Mouse (Mus musculus): ENCODE results near the gene Mrpl19. TPM values are rescaled to one million over a fixed set of nuclear protein-coding genes. Genes with fewer than 3 reads are reported as not detected.

Mrpl19 gene
- polyA plus RNA-seq (2021), result 46.7 TPM

DNA sequence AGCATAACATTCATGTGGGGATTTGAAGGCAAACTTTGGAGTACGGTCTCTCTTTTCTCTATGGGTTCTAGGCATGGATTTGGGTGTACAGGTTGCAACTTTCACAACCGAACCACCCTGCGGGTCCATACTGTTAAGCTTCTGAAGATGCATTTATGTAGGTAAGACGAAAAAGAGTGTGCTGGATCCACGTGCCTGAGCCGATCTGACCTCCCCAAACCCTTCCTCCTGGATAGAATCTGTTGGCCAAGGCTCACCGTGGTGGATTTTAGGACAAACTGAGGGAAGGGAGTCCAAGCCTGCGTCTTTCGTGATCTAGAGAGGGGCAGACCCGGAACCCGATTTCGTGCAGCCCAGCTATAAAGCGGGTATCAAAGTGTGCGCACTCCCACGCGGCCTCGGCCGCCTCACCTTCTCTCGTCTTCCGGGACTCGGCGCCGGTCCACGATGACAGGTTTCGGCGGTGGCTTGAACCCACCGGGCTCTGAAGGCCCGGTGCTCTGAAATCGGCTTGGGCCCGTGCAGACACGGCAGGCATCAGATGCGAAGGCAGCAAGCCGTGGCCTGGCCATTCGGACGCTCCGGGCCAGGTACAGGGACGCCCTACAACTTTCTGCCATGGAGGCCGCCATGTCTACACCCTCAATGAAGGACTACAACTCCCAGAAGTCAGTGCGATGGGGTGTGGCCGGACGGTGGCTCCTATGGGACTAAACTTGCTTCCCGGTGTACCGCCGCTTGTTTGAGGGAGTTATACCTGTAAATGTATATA, at the start of gene Mrpl19:
Gene Mrpl19 (minus strand): TSS at position 663 of the 772 bp plus-strand sequence.
- in situ Hi-C loops (cut with MboI; ENCODE audit: low pct_unique_long_range_greater_than_20kb), result loop anchor here (25.0 kb wide), 2 partner anchors 422 to 647 kb away; no protein-coding TSS in a partner anchor
- peak; percentile 88 for ATAC-seq
- no peak for TF ChIP-seq CTCF (IDR thresholded peaks at IDR 0.05)
- CTCF ChIA-PET, result interaction anchor here (0.7 to 1.8 kb wide), 3 partner anchors 9 to 737 kb away, joined by 3 to 4 read pairs (median 3); no protein-coding TSS in a partner anchor
- no peaks in the 10 kb centered on the region for H3K27me3 ChIP-seq
- peak; percentile 61 for DNase-seq (ENCODE audit: low read depth, low spot score)
- POLR2A ChIA-PET, result interaction anchor here (0.8 kb wide), 1 partner anchor 28 kb away, joined by 3 read pairs; no protein-coding TSS in a partner anchor

DNA sequence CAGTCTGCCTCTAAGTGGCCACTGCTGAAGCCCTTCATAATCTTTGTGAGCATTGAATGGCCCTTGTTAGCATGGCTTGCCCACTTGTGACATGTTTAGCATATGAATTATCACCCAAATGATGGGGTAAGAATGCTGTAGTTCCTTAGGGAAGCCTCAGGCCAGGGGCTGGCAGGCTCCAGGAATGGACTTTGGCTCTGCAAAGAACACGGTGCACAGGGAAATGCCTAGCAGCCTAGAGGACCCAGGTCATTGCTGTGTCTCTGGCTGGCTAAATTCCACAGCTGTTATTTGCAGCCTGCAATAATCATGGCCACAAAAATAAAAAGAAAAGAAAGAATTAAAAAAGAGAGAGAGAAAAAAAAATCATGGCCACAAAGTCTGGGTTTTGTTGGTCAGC, 46.6 kb upstream of the Mrpl19 start:
- ATAC-seq (no peak), DNase-seq (ENCODE audit: low read depth, low spot score) (no peak)
- ChIA-PET CTCF (interaction anchor here (1.5 to 1.6 kb wide), 2 partner anchors 8 to 20 kb away, joined by 3 to 6 read pairs; no protein-coding TSS in a partner anchor), POLR2A (no interaction called here)
- H3K27me3 ChIP-seq, result no peaks in the 10 kb centered on the region
- in situ Hi-C loops (cut with MboI; ENCODE audit: low pct_unique_long_range_greater_than_20kb), result no loop called here
- no peak for TF ChIP-seq CTCF (IDR thresholded peaks at IDR 0.05)

DNA sequence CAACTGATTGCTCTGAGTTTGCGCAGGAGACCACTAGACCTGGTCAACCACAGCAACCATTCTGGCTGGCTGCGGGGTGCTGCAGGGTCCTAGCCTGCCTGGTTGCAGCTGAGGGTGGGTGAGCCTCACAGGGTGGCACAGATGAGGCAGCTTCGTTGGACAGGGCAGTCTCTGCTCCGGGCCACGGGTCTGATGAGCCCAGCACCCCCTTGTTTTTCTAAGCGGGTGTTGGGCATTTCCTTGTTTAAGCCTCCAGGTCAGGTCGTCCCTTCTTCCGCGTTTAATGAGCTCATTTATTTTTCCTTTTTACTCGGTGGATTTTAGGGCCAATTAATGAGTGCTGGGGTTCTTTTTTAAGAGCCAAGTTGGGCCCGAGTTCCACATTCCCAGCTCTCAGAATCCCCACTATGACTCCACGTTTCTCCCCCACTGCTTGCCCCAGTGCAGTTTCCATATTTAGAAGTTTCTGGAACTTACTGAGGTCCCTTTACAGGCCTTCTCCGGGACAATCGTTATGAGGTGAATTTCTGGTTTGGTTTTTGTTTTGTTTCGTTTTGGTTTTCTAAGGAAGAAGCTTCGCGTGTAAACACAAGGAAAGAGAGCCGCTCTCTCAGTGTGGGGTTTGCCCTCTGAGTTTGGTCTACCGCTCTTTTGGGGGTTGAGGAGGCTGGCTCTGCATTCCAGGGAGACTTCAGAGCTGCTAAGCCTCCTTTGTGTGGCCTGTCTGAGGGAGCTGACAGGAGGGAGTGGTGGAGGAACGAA, 24.5 kb upstream of the Mrpl19 start:
- no peak for TF ChIP-seq CTCF (IDR thresholded peaks at IDR 0.05)
- in situ Hi-C loops (cut with MboI; ENCODE audit: low pct_unique_long_range_greater_than_20kb), result no loop called here
- DNase-seq (ENCODE audit: low read depth, low spot score) (no peak), ATAC-seq (peak; percentile 55)
- no peaks in the 10 kb centered on the region for H3K27me3 ChIP-seq
- ChIA-PET CTCF (interaction anchor here (1.0 to 5.2 kb wide), 4 partner anchors 26 to 129 kb away, joined by 3 to 73 read pairs (median 6); partner anchors contain the start of gene Eva1a), POLR2A (interaction anchor here (1.0 kb wide), 2 partner anchors 46 to 50 kb away, joined by 3 read pairs; partner anchors contain the start of gene Eva1a)

DNA sequence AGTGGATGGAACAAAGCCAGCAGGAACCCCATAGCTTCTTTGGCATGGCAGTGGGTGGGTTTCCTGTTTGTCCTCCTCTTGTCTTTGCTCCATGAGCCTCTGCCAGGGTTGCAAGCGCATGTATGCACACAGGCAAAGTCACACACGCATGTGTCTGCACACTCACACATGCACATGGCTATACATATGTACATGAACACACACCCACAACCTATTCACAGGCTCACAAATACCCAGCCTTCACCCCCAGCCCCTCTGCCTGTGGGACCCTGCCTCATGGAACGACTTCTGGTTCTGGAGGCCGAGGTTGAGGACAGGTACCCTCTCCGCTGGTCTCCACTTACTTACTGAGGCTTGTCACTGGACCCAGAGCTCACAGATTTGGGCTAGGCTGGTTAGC, 22.6 kb upstream of the Mrpl19 start:
- H3K27me3 ChIP-seq, result no peaks in the 10 kb centered on the region
- in situ Hi-C loops (cut with MboI; ENCODE audit: low pct_unique_long_range_greater_than_20kb), result loop anchor here (5.0 kb wide), 3 partner anchors 54 to 904 kb away; partner anchors contain the start of gene Eva1a
- no peak for TF ChIP-seq CTCF (IDR thresholded peaks at IDR 0.05)

DNA sequence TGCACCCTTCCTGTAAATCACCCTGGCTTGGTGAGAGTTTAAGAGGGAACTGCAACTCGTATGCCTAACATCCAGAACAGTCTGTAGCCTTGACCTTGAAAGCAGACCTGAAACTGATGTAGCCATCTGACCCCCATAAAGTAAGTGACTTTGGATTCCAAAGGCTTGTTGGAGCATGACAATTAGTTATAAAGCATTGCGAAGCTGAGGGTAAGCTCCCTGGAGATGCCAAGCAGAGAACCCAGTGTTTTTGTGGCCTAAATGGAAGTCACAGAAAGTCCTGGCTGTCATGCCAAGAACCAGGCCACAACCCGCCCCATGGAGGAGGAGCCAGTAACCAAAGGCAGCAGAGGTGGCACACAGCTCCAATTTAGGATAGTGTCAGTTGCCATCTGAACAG, 21.8 kb upstream of the Mrpl19 start:
- ATAC-seq, result peak; percentile 63
- POLR2A ChIA-PET, result interaction anchor here (0.6 to 3.7 kb wide), 9 partner anchors 43 to 974 kb away, joined by 3 to 31 read pairs (median 4); partner anchors contain the start of gene Eva1a
- CTCF ChIA-PET, result interaction anchor here (0.6 to 7.1 kb wide), 21 partner anchors 11 to 141 kb away, joined by 3 to 73 read pairs (median 6); partner anchors contain the start of gene Eva1a
- DNase-seq (ENCODE audit: low read depth, low spot score), result no peak
- TF ChIP-seq CTCF (IDR thresholded peaks at IDR 0.05), result no peak
- H3K27me3 ChIP-seq, result no peaks in the 10 kb centered on the region
- in situ Hi-C loops (cut with MboI; ENCODE audit: low pct_unique_long_range_greater_than_20kb), result loop anchor here (5.0 kb wide), 3 partner anchors 55 to 905 kb away; partner anchors contain the start of gene Eva1a

More for the DNA sequence above, 22.6 kb upstream of the Mrpl19 start:
- ATAC-seq, result no peak
- POLR2A ChIA-PET, result interaction anchor here (1.3 to 3.7 kb wide), 5 partner anchors 42 to 131 kb away, joined by 4 to 31 read pairs (median 5); partner anchors contain the start of gene Eva1a
- CTCF ChIA-PET, result interaction anchor here (1.4 to 7.1 kb wide), 9 partner anchors 12 to 140 kb away, joined by 5 to 73 read pairs (median 10); partner anchors contain the start of gene Eva1a
- no peak for DNase-seq (ENCODE audit: low read depth, low spot score)

DNA sequence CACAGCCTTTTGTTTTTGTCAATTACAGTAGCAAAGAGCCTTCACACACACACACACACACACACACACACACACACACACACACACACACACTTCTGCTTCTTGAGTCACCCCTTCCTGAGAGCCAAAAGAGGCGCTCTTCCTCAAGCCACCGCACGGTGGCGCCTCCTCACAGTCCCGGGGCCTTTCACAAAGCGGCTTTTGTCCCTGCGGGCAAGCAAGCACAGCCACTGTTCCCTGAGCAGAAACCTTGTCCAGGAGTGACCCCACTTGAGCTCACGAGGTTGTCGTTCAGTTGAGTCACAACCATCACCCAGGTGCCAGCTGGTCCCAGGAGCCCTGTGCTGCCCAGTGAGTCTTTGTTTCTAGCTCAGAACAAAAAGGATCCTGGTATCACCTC, 21.3 kb upstream of the Mrpl19 start:
- peak; percentile 59 for ATAC-seq
- in situ Hi-C loops (cut with MboI; ENCODE audit: low pct_unique_long_range_greater_than_20kb), result loop anchor here (5.0 kb wide), 3 partner anchors 55 to 905 kb away; partner anchors contain the start of gene Eva1a
- ChIA-PET CTCF (interaction anchor here (0.6 to 7.1 kb wide), 21 partner anchors 11 to 141 kb away, joined by 3 to 73 read pairs (median 6); partner anchors contain the start of gene Eva1a), POLR2A (interaction anchor here (0.7 to 3.7 kb wide), 8 partner anchors 20 to 769 kb away, joined by 3 to 31 read pairs (median 5); partner anchors contain the start of gene Eva1a)
- peak; percentile 96 for TF ChIP-seq CTCF (IDR thresholded peaks at IDR 0.05)
- DNase-seq (ENCODE audit: low read depth, low spot score), result peak; percentile 58
- no peaks in the 10 kb centered on the region for H3K27me3 ChIP-seq

DNA sequence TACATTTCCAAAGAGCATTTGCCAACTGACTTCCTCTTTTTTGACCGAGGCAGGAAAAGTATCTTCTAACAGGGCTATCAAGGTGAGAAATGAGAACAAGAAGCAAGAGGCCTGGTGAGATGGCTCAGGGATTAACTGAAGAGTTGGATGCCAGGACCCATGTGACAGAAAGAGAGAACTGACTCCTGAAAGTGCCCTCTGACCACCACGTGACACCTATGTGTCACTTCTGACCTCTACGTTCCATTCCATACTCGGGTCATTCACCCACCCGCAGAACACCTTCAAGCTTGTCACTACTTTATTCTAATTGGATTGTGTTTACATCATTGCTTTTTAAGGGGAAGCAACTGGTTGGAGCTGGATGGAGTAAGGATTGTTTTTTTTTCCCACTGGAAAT, 20.8 kb upstream of the Mrpl19 start:
- ChIA-PET CTCF (interaction anchor here (0.9 to 7.1 kb wide), 15 partner anchors 10 to 142 kb away, joined by 3 to 73 read pairs (median 7); partner anchors contain the start of gene Eva1a), POLR2A (interaction anchor here (0.7 to 3.7 kb wide), 5 partner anchors 20 to 133 kb away, joined by 3 to 31 read pairs (median 6); partner anchors contain the start of gene Eva1a)
- ATAC-seq, result no peak
- DNase-seq (ENCODE audit: low read depth, low spot score), result no peak
- in situ Hi-C loops (cut with MboI; ENCODE audit: low pct_unique_long_range_greater_than_20kb), result loop anchor here (5.0 kb wide), 3 partner anchors 56 to 906 kb away; partner anchors contain the start of gene Eva1a
- no peaks in the 10 kb centered on the region for H3K27me3 ChIP-seq
- TF ChIP-seq CTCF (IDR thresholded peaks at IDR 0.05), result no peak

DNA sequence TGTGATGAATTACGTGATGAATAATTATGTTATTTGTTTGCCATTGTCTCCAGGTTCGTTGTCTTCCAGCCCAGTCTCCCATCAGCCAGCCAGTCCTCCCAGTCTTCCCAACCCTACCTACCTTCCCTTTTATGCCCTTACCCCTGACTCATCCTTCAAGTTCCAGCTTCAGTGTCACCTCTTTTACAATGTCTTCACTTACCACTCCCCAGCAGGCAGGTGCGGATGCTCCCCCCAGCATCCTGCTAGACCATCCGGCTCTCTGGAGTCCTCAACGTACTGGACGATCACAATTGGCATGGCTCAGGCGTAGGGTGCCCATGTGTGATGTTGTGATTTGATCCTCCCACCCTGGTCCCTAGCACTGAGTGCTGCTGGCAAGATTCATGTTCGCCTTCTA, 20.4 kb upstream of the Mrpl19 start:
- in situ Hi-C loops (cut with MboI; ENCODE audit: low pct_unique_long_range_greater_than_20kb), result loop anchor here (5.0 kb wide), 3 partner anchors 56 to 906 kb away; partner anchors contain the start of gene Eva1a

DNA sequence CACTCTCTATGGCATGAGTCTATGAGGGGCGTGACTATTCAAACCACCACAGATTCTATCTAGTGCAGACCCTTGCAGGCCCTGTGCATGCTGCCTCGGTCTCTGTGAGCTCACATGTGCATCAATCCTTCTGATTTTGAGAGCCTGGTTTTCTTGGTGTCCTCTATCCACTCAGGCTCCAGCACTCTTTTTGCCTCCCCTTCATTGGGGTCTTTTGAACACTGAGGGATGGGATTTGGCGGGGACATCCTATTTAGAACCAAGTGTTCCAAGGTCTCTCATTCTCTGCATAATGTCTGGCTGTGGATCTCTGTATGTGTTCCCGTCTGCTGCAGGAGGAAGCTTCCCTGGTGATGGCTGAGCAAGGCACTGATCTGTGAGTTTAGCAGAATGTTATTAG, 13.5 kb upstream of the Mrpl19 start:
- CTCF ChIA-PET, result interaction anchor here (3.0 kb wide), 1 partner anchor 140 kb away, joined by 15 read pairs; no protein-coding TSS in a partner anchor
- DNase-seq (ENCODE audit: low read depth, low spot score), result no peak
- ATAC-seq, result no peak
- POLR2A ChIA-PET, result no interaction called here
- in situ Hi-C loops (cut with MboI; ENCODE audit: low pct_unique_long_range_greater_than_20kb), result loop anchor here (5.0 kb wide), 1 partner anchor 723 kb away; no protein-coding TSS in a partner anchor
- H3K27me3 ChIP-seq, result no peaks in the 10 kb centered on the region
- TF ChIP-seq CTCF (IDR thresholded peaks at IDR 0.05), result no peak

More for the DNA sequence above, 20.4 kb upstream of the Mrpl19 start:
- no peak for TF ChIP-seq CTCF (IDR thresholded peaks at IDR 0.05)
- CTCF ChIA-PET, result interaction anchor here (0.6 to 7.1 kb wide), 9 partner anchors 10 to 137 kb away, joined by 3 to 73 read pairs (median 7); partner anchors contain the start of gene Eva1a
- POLR2A ChIA-PET, result interaction anchor here (0.7 to 3.7 kb wide), 5 partner anchors 20 to 133 kb away, joined by 3 to 31 read pairs (median 6); partner anchors contain the start of gene Eva1a
- no peak for DNase-seq (ENCODE audit: low read depth, low spot score)
- no peaks in the 10 kb centered on the region for H3K27me3 ChIP-seq
- no peak for ATAC-seq

Measured in Patski (cell line).